Mouse (Mus musculus) brown adipose tissue, adult 24 weeks (tissue): ENCODE measurements around the gene Ajm1. TPM values are rescaled to one million over a fixed set of nuclear protein-coding genes. Genes with fewer than 3 reads are reported as not detected.
A peak's percentile ranks its signal among the peaks of the same experiment; 100 is the strongest.
"Not testable (repeated sequence)": the region's sequence is repeated elsewhere in the genome, so short reads cannot be mapped to it uniquely, and the experiment has no call there.

ENCODE experiments used
- H3K27ac ChIP-seq: fragments of 200-500 bp; replicated peaks from 2 replicates; pipeline ENCODE4 v1.5.1; 2012; ENCODE audit warnings: low read depth, mild to moderate bottlenecking, low read length
- H3K4me1 ChIP-seq: fragments of 200-500 bp; 2 replicates; pipeline ENCODE4 v1.6.1; 2012; ENCODE audit warnings: low read length, mixed read lengths; ENCODE audit not compliant: control insufficient read depth, insufficient read depth, insufficient read length
- H3K4me3 ChIP-seq: fragments of 200-500 bp; 2 replicates; pipeline ENCODE4 v1.5.1; 2012; ENCODE audit warnings: low read depth, mild to moderate bottlenecking, low read length, moderate library complexity; ENCODE audit not compliant: insufficient read depth
- polyA plus RNA-seq: library from polyadenylated mRNA; stranded (reverse); fragments of >200 nt; gene quantifications from 2 replicates; pipeline ENCODE4 v1.2.4, GENCODE M21; 2012; ENCODE audit not compliant: missing spikeins, insufficient read depth, insufficient read length

The Ajm1 gene
- polyA plus RNA-seq, 1 experiment, result 0.44 TPM

DNA sequence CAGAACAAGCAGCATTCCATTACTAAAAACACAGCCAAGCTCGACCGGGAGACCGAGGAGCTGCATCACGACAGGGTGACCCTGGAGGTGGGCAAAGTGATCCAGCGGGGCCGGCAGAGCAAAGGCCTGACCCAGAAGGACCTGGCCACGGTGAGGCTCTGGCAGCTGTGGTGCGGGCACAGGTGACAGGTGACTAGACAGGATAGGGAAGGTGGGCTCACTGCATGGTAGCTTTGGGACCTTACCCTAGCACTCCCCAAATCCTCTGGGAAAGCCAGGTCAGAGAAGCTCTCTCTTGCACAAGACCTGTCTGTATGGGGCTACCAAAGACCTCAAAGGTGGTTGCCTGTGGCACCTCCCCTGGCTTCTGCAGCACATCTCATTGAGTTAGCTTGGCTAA, 21.0 kb downstream of the Ajm1 start:
- Histone ChIP-seq H3K4me1 (peaks cover 3% of the 10 kb centered on the region; the same call in 1 of the 2 replicates), H3K27ac (no peak overlapping the region), H3K4me3 (no peak overlapping the region)

DNA sequence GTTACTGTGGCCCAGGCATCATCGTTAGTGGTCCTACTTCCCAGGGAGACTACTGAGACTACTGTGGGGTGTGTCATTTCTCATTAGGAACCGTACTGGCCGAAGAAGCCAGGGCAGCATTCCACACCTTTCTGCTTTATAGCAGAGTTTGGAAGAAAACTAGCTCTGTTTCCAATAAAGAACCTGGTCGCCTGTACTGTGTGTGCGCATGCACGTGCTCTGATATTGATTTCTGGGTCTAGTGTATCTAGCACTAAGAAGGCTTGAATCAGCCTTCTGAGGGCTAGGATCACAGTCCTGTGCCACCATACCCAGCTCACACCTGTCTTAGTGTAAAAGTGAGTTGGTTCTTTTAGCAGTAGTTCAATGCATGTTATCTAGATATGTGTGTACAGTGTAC, 22.8 kb downstream of the Ajm1 start:
- H3K4me1 ChIP-seq, result peaks cover 3% of the 10 kb centered on the region; the same call in 1 of the 2 replicates
- H3K27ac ChIP-seq, result no peak overlapping the region
- peak overlapping the region; percentile 89 for H3K4me3 ChIP-seq

DNA sequence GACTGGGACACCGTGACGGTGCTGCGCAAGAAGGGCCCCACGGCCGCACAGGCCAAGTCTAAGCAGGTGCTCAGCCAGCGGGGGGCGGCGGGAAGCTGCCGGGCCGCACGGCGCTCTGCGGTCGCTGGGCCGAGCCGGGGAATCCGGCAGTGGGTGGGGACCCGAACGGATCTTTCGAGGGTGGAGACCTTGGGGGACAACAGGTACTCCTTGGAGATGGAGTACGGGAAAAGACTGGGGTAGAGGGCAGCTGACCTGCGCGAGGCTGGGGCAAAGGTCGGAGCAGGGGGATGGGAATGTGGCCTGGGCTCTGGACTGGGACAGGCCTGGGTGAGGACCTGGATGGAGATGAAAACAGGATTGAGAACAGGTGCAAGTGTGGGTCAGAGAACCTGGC, 23.6 kb downstream of the Ajm1 start:
- Histone ChIP-seq H3K27ac (peak overlapping the region; percentile 73), H3K4me3 (peak overlapping the region; percentile 89), H3K4me1 (peaks cover 3% of the 10 kb centered on the region; the same call in 1 of the 2 replicates)

DNA sequence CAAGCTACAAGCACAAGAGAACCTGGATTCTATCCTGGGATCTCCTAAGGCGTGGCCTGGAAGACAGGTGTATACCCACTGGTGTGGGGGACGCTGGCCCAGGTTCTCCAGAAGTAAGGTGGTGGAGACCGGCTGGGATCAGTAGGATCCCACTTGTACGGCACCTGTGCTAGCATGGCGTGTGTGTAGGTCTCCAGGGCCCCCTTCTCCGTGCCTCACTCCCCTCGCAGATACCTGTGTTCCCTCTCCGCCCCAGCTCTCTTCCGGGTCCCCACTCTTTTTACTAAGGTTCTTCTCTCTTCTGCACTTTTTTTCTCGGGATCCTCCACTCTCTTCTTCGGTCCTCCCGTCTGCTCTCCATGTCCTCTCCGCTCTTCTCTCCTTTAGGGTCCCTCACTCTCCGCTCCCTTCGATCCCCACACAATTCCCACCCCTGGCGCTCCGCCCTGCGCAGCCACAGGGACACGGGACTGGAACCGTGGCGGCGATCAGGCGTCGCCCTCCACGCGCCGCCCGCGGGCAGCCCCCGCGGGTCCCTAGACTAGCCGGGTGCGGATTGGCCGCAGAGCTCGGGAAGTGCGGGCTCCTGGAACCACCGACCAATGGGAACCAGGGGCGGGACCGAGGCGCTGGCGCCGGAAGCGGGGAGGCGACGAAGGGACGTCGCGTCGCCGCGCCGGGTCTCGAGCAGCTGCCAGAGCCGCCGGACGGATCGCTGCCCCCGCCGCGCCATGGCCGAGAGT, 24.2 kb downstream of the Ajm1 start, which contains the start of gene Edf1:
Edf1 (plus strand) TSS at position 627 of the 743 bp plus-strand sequence.
- Histone ChIP-seq H3K4me3 (peak within 1 kb of the TSS; percentile 89), H3K27ac (peak within 1 kb of the TSS; percentile 73), H3K4me1 (peaks cover 3% of the 10 kb centered on the region; the same call in 1 of the 2 replicates)

DNA sequence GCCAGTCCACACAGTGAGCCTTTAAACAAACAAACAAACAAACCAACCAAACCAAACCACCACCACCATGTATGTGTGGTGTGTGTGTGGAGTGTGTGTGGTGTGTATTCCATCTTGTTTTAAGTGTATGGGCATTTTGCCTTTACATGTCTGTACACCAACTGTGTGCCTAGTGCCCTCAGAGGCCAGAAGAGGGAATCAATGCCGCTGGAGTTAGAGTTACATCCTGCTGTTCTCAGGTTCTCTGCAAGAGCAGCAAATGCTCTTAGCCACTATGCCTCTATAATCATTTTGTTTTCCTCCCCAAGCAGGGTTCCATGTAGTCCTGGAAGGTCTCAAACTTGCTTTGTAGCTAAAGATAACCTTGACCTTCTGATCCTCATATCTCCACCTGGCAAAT, 25.3 kb downstream of the Ajm1 start:
- Histone ChIP-seq H3K4me1 (peaks cover 3% of the 10 kb centered on the region; the same call in 1 of the 2 replicates), H3K4me3 (no peak overlapping the region), H3K27ac (no peak overlapping the region)

DNA sequence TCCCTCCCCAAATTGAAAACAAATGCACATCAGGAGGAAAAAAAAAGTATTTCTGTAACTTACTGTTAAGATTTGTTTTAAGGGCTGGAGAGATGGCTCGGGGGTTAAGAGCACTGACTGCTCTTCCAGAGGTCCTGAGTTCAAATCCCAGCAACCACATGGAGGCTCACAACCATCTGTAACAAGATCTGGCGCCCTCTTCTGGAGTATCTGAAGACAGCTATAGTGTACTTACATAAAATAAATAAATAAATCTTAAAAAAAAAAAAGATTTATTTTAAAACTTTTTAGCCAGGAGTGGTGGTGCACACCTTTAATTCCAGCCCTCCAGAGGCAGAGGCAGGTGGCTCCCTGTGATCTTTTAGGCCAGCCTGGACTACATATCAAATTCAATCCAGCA, 26.1 kb downstream of the Ajm1 start:
- not testable (repeated sequence) for H3K4me3 ChIP-seq, H3K4me1 ChIP-seq, H3K27ac ChIP-seq

DNA sequence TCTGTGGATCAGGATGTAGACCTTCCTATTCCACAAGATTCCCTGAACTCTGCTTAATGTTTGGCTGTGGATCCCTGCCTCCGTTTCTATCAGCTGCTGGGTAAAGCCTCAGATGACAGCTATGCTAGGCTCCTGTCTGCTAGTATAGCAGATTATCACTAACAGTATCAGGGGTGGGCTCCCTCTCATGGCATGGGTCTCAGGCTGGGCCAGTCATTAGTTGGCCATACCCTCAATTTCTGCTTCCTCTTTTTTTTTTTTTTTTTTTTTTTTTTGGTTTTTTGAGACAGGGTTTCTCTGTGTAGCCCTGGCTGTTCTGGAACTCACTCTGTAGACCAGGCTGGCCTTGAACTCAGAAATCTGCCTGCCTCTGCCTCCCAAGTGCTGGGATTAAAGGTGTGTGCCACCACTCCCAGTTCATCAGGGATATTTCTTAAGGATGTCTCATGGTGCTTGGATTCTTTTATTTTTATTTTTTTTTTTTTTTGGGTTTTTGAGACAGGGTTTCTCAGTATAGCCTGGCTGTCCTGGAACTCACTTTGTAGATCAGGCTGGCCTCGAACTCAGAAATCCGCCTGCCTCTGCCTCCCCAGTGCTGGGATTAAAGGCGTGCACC, 28.3 kb downstream of the Ajm1 start:
- H3K27ac ChIP-seq, H3K4me1 ChIP-seq, H3K4me3 ChIP-seq: not testable (repeated sequence)

DNA sequence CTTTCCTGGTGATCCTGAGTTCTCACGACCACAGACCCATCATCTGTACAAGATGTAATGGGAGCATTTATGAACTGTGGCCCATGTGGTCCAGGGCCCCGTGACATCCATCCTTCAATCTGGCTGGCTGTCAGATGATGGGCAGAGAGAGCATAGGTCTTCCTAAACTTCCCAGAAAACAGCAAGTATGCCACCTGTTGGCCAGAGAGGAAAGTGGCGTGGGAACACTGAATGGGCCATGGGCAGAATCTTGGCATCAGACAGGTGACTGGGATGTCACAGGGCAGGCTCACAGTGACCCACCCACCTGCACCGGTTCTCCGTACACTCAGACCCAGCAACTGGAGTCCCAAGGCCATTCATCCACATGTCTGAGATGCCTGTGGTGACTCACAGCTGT, 30.4 kb downstream of the Ajm1 start:
- Histone ChIP-seq H3K27ac (no peak overlapping the region), H3K4me1 (peaks cover 5% of the 10 kb centered on the region; the same call in 1 of the 2 replicates), H3K4me3 (no peak overlapping the region)

DNA sequence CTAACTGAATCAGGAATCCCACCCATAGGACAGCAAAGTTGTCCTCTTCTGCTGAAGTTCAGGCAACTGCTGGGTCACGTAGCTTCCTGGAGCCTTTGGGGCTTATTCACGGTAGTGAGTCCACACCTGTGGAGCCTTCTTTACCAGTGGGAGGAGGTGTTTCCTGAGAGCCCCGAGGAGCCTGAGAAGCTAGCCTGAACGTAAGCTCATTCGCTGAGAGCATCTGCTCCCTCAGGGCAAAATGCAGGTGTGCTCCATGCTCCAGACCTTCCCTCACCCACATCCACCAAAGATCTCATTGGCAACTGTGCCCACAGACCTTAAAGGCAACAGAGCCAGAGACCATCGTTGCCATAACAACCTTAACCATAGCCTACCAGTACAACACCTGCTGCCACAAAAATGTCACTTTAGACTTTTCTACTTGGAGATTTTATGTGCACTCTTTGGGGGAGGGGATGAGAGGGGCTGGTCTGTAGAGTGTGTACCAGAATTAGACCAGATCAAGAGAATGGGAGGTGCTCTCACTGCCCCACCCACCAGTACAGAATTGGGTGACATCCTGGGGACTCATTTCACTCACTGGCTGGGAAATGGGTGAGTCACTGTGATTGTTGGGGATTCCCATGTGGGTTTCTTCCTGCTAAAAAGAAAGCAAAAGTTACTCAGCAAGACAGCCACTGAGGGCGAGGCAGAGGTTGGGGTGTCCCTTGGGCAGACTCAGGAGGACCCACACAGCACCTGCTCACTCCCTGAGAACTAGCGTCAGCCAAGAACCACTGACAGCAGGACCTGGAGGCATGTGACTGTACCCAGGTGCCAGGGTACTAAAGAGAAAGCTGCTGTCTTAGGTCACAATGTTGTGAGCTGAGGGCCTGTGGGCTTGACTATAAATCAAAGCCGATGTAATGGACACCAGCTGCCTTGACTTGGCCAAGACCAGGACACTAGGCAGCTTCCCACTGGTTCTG, 32.3 kb downstream of the Ajm1 start:
- Histone ChIP-seq H3K4me1 (peaks cover 11% of the 10 kb centered on the region; the same call in 1 of the 2 replicates), H3K27ac (peak overlapping the region; percentile 52)

DNA sequence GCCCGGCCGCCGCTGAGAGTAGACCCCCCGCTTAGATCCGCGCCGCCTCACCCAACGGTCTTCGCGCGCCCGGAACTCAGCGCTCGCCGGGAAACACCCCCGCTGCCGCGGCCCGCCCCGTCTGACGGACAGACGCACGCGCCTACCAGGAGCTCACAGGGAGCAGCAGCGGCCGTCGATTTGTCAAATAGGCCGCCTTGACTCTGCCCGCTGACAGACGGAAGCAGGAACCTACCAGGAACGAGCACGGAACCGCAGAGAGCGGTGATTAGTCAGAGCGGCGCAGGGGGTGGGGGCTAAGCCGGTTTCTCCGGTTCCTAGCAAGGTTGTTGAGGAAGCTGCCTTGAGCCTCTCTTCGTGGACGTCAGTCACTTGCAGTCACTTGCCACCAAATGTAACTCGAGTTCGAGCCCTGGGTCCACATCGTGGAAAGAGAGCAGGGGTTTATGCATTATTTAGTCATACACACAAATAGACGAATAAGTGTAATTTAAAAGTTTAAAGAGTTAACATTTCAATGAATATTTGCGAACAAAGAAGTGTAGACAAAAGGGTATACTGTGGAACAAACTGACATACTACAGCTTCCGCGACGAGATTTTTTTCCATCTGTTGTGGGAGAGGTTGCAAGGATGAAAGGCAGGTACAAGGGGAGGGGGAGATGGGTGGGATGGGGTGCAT, 34.6 kb downstream of the Ajm1 start, which contains the start of gene Traf2:
Traf2 (minus strand) TSS at position 130 of the 681 bp plus-strand sequence.
- Histone ChIP-seq H3K27ac (peak within 1 kb of the TSS; percentile 73), H3K4me1 (peaks cover 17% of the 10 kb centered on the region), H3K4me3 (peak within 1 kb of the TSS; percentile 72)

More for the DNA sequence above, 32.3 kb downstream of the Ajm1 start:
- H3K4me3 ChIP-seq, result no peak overlapping the region

DNA sequence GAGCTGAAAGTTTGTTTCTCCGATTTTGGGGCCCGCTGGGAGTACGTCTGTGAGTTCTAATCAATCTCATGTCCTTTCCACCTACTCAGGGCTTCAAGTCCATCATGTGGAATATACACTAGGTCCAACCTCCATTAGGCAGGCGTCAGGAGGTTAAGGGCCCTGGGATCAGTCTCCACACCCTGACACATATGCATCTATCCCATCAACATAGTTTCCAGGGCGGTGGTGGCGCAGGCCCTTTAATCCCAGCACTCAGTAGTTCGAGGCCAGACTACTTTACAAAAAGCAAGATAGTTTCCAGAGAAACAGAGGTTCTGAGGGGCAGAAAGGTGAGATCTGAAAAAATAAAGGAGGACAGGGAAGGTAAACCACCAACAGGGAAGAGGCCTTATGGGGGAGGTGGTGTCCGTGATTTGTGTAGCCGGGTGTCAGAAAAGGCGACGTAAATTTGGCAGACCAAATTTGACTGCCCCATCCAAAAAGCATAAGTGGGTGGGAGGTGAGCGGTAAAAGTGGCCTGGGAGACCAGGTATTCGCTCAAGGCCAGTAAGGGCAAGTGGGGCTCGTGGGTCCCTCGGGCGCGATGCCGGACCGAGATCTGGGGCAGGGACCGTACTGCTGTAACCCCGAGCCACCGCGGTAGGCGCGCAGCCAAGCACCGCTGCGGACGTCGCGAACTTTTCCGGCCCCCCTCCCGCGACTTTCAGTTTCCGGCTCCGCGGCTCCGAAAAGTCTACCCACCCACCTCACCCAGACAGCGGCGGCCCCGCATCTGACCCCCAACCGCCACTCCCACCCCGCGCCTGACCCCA, 35.4 kb downstream of the Ajm1 start:
- Histone ChIP-seq H3K4me1 (peaks cover 21% of the 10 kb centered on the region), H3K27ac (peak overlapping the region; percentile 73), H3K4me3 (peak overlapping the region; percentile 72)

DNA sequence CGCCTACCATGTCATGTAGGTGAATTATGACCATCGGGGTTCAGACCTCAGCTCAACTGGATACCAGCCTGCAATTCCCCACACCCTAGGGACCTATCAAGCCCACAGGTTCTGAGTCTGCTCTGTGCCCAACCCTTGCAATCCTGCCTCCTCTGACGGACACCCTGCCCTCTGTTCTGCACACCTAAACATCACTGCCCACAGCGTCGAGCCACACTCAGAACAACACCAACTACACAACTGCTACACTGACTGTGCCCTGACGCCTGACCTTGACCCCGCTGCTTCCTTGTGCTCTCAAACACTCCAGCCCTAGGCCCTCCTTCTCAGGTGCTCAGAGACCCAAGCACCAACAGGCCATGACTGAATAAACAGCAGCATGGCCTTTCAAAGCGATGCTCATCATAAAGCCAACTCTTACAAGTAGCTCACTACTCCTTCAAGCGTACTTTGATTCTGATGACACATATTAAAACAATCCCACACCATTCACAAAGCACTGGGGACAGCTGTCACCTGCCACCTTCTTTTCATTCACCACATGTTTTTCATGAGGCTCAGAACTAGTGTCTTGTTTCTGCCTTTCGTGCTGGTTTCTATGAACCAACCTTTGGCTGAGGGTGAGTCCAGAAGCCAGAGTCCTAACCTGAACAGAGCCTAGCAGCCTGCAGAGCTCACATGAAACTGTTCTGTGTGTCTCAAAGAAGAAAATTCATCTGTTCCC, 39.8 kb downstream of the Ajm1 start:
- no peak overlapping the region for H3K27ac ChIP-seq
- H3K4me1 ChIP-seq, result peaks cover 24% of the 10 kb centered on the region
- no peak overlapping the region for H3K4me3 ChIP-seq

DNA sequence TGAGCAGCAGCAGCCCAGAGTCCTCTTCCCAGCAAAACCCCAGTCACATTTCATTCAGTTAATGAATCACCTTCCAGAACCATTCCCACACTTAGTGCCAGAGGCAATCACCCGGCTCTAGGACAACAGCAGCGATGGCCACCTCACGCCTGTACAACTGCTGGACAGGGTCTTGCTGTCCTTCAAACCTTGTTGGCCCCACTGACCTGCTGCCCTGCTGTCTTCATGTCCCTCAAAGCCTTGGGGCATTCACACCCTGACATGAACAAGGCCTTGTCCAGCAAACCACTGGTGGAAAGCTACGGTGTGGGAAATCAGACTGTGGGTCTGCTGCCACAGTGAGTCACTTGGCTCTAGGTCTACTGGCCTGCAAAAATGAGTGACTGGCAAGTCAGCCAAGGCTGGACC, 41.0 kb downstream of the Ajm1 start:
- peaks cover 23% of the 10 kb centered on the region for H3K4me1 ChIP-seq
- no peak overlapping the region for H3K4me3 ChIP-seq
- peak overlapping the region; percentile 6; the same call in 1 of the 2 replicates for H3K27ac ChIP-seq
